Mouse (Mus musculus): ENCODE data around the gene Col2a1. TPM values are rescaled to one million over a fixed set of nuclear protein-coding genes. Genes with fewer than 3 reads are reported as not detected.

Col2a1 gene
- not detected for polyA plus RNA-seq (2014; fragmentation: Illumina TruSeq; extraction: RNeasy Lipid Tissue Mini Kit (QIAGEN cat#74804); ENCODE audit: low read depth, low replicate concordance)

GRCm38 (mm10) chr15:98003822-98004739 lies at the start of gene Col2a1:
TSS of gene Col2a1 (minus strand) at chr15:98004695.

GRCm38 (mm10) chr15:97963989-97964835 lies 40.3 kb downstream of the Col2a1 start, which contains the start of gene Tmem106c:
TSS of gene Tmem106c (plus strand) at chr15:97964200.

Other genes with a start within 250 kb of the Col2a1 start
- gene Rapgef3, start 236.7 kb downstream of the Col2a1 start, polyA plus RNA-seq (2014; fragmentation: Illumina TruSeq; extraction: RNeasy Lipid Tissue Mini Kit (QIAGEN cat#74804); ENCODE audit: low read depth, low replicate concordance): 32.2 TPM
- gene Slc48a1, start 226.2 kb downstream of the Col2a1 start, polyA plus RNA-seq (2014; fragmentation: Illumina TruSeq; extraction: RNeasy Lipid Tissue Mini Kit (QIAGEN cat#74804); ENCODE audit: low read depth, low replicate concordance): 73.2 TPM
- gene Hdac7, start 160.2 kb downstream of the Col2a1 start, polyA plus RNA-seq (2014; fragmentation: Illumina TruSeq; extraction: RNeasy Lipid Tissue Mini Kit (QIAGEN cat#74804); ENCODE audit: low read depth, low replicate concordance): 46.5 TPM
- 2.2 TPM for gene Vdr, start 94.1 kb downstream of the Col2a1 start, polyA plus RNA-seq (2014; fragmentation: Illumina TruSeq; extraction: RNeasy Lipid Tissue Mini Kit (QIAGEN cat#74804); ENCODE audit: low read depth, low replicate concordance)
- 16.1 TPM for gene Tmem106c, start 40.5 kb downstream of the Col2a1 start, polyA plus RNA-seq (2014; fragmentation: Illumina TruSeq; extraction: RNeasy Lipid Tissue Mini Kit (QIAGEN cat#74804); ENCODE audit: low read depth, low replicate concordance)
- gene Pfkm, start 87.9 kb upstream of the Col2a1 start, polyA plus RNA-seq (2014; fragmentation: Illumina TruSeq; extraction: RNeasy Lipid Tissue Mini Kit (QIAGEN cat#74804); ENCODE audit: low read depth, low replicate concordance): 729 TPM
- gene Senp1, start 89.0 kb upstream of the Col2a1 start, polyA plus RNA-seq (2014; fragmentation: Illumina TruSeq; extraction: RNeasy Lipid Tissue Mini Kit (QIAGEN cat#74804); ENCODE audit: low read depth, low replicate concordance): 10.9 TPM
- gene Asb8, start 160.9 kb upstream of the Col2a1 start, polyA plus RNA-seq (2014; fragmentation: Illumina TruSeq; extraction: RNeasy Lipid Tissue Mini Kit (QIAGEN cat#74804); ENCODE audit: low read depth, low replicate concordance): 96.2 TPM
- gene Ccdc184, start 162.5 kb upstream of the Col2a1 start, polyA plus RNA-seq (2014; fragmentation: Illumina TruSeq; extraction: RNeasy Lipid Tissue Mini Kit (QIAGEN cat#74804); ENCODE audit: low read depth, low replicate concordance): 0.42 TPM
- not detected for gene Olfr288, start 190.8 kb upstream of the Col2a1 start, polyA plus RNA-seq (2014; fragmentation: Illumina TruSeq; extraction: RNeasy Lipid Tissue Mini Kit (QIAGEN cat#74804); ENCODE audit: low read depth, low replicate concordance)
- gene Gm44579, start 216.3 kb upstream of the Col2a1 start, polyA plus RNA-seq (2014; fragmentation: Illumina TruSeq; extraction: RNeasy Lipid Tissue Mini Kit (QIAGEN cat#74804); ENCODE audit: low read depth, low replicate concordance): not detected
- not detected for gene Olfr287, start 216.4 kb upstream of the Col2a1 start, polyA plus RNA-seq (2014; fragmentation: Illumina TruSeq; extraction: RNeasy Lipid Tissue Mini Kit (QIAGEN cat#74804); ENCODE audit: low read depth, low replicate concordance)
- gene Olfr286, start 229.8 kb upstream of the Col2a1 start, polyA plus RNA-seq (2014; fragmentation: Illumina TruSeq; extraction: RNeasy Lipid Tissue Mini Kit (QIAGEN cat#74804); ENCODE audit: low read depth, low replicate concordance): not detected

All from heart, adult 10 weeks (tissue).